Mouse (Mus musculus) C2C12 (cell line): ENCODE data around the gene Itga8.

Experiments
- CEBPB ChIP-seq: IDR thresholded peaks from one replicate; pipeline ENCODE4 v1.6.1; 2011; ENCODE audit warnings: low read depth, mild to moderate bottlenecking, control low read depth, moderate library complexity
- CTCF ChIP-seq: IDR thresholded peaks from one replicate; pipeline ENCODE4 v1.5.1; 2011; ENCODE audit not compliant: control insufficient read depth, insufficient read depth, insufficient read length
- FOSL1 ChIP-seq: IDR thresholded peaks from one replicate; pipeline ENCODE4 v1.8.0; 2011; ENCODE audit warnings: mild to moderate bottlenecking, low read length; ENCODE audit not compliant: poor library complexity, insufficient read depth, severe bottlenecking
- MAX ChIP-seq: IDR thresholded peaks from one replicate; pipeline ENCODE4 v1.6.1; 2011; ENCODE audit warnings: mild to moderate bottlenecking, control low read depth
- MYOD1 ChIP-seq: IDR thresholded peaks from one replicate; pipeline ENCODE4 v1.6.1; 2011; ENCODE audit warnings: low read depth; ENCODE audit not compliant: control insufficient read depth, insufficient read length
- MYOG ChIP-seq: IDR thresholded peaks from one replicate; pipeline ENCODE4 v1.6.1; 2011; ENCODE audit not compliant: control insufficient read depth, insufficient read length; ENCODE audit errors: extremely low read depth
- USF1 ChIP-seq: IDR thresholded peaks from one replicate; pipeline ENCODE4 v1.6.1; 2011; ENCODE audit warnings: low read depth, mild to moderate bottlenecking, control low read depth, moderate library complexity

DNA sequence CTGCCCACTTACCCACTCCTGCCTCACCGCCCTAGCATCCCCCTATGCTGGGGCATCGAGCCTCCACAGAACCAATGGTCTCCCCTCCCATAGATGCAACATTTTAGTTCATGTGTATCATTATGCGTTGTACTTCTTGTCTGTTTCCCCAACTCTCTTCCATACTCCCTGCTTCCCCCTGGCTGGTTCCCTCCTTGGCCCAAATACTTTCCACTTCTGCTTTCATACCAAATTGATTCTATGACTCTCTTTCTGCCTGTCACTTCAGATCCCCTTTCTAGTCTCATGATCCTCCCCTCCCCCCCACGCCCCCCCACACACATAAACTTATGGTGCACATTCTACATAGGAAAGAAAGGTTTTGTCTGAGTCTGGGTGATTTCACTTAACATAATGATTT lies 217.4 kb downstream of the Itga8 start:
- TF ChIP-seq USF1 = no peak
- no peak for TF ChIP-seq MYOD1
- TF ChIP-seq MAX = no peak
- TF ChIP-seq MYOG = no peak
- TF ChIP-seq CTCF = no peak
- no peak for TF ChIP-seq FOSL1
- no peak for TF ChIP-seq CEBPB
